Mouse (Mus musculus) C2C12 (cell line): ENCODE results near the gene Gm47289. TPM values are rescaled to one million over a fixed set of nuclear protein-coding genes. Genes with fewer than 3 reads are reported as not detected.

Source experiments
- H3K27me3 ChIP-seq: one replicate; pipeline ENCODE4 v1.6.1; 2011; ENCODE audit not compliant: control insufficient read depth, insufficient read depth, insufficient read length
- H3K36me3 ChIP-seq: one replicate; pipeline ENCODE4 v1.6.1; 2011; ENCODE audit not compliant: control insufficient read depth, insufficient read depth
- H3K4me3 ChIP-seq: one replicate; pipeline ENCODE4 v1.5.1; 2011; ENCODE audit warnings: mild to moderate bottlenecking, control low read depth; ENCODE audit not compliant: poor library complexity, insufficient read depth, severe bottlenecking
- H3K79me2 ChIP-seq: one replicate; pipeline ENCODE4 v1.6.1; 2011; ENCODE audit not compliant: control insufficient read depth, insufficient read depth
- H3K79me3 ChIP-seq: one replicate; pipeline ENCODE4 v1.6.1; 2011; ENCODE audit warnings: low read depth, control low read depth
- H3ac ChIP-seq: one replicate; pipeline ENCODE3; 2011; ENCODE audit warnings: low read depth; ENCODE audit not compliant: control insufficient read depth, insufficient read length
- CEBPB ChIP-seq: IDR thresholded peaks from one replicate; pipeline ENCODE4 v1.6.1; 2011; ENCODE audit warnings: low read depth, mild to moderate bottlenecking, control low read depth, moderate library complexity
- CTCF ChIP-seq: IDR thresholded peaks from one replicate; pipeline ENCODE4 v1.5.1; 2011; ENCODE audit not compliant: control insufficient read depth, insufficient read depth, insufficient read length
- FOSL1 ChIP-seq: IDR thresholded peaks from one replicate; pipeline ENCODE4 v1.8.0; 2011; ENCODE audit warnings: mild to moderate bottlenecking, low read length; ENCODE audit not compliant: poor library complexity, insufficient read depth, severe bottlenecking
- MAX ChIP-seq: IDR thresholded peaks from one replicate; pipeline ENCODE4 v1.6.1; 2011; ENCODE audit warnings: mild to moderate bottlenecking, control low read depth
- MYOD1 ChIP-seq: IDR thresholded peaks from one replicate; pipeline ENCODE4 v1.6.1; 2011; ENCODE audit warnings: low read depth; ENCODE audit not compliant: control insufficient read depth, insufficient read length
- MYOG ChIP-seq: IDR thresholded peaks from one replicate; pipeline ENCODE4 v1.6.1; 2011; ENCODE audit not compliant: control insufficient read depth, insufficient read length; ENCODE audit errors: extremely low read depth
- USF1 ChIP-seq: IDR thresholded peaks from one replicate; pipeline ENCODE4 v1.6.1; 2011; ENCODE audit warnings: low read depth, mild to moderate bottlenecking, control low read depth, moderate library complexity
- polyA plus RNA-seq: library from polyadenylated mRNA; unstranded; fragments of >200 nt; fragmentation: generic; extraction: Trizol; gene quantifications from one replicate; pipeline ENCODE4 v1.2.1, GENCODE M21; 2012; ENCODE audit warnings: missing spikeins

Gm47289 gene
- polyA plus RNA-seq, 1 experiment: not detected

- TF ChIP-seq CTCF: no peak
- H3K79me3 ChIP-seq: no peaks in the 10 kb centered on the region
- H3ac ChIP-seq: no peak overlapping the region
- peaks cover 3% of the 10 kb centered on the region for H3K27me3 ChIP-seq
- H3K4me3 ChIP-seq: no peak overlapping the region
- no peaks in the 10 kb centered on the region for H3K36me3 ChIP-seq
- H3K79me2 ChIP-seq: no peaks in the 10 kb centered on the region
These were observed 40.3 kb downstream of the Gm47289 start for GRCm38 (mm10) chr9:119199151-119199861.

- Histone ChIP-seq H3K36me3 (no peaks in the 10 kb centered on the region), H3K27me3 (peaks cover 3% of the 10 kb centered on the region), H3K4me3 (no peak overlapping the region), H3K79me2 (no peaks in the 10 kb centered on the region), H3ac (no peak overlapping the region), H3K79me3 (no peaks in the 10 kb centered on the region)
- TF ChIP-seq FOSL1 (no peak), MYOD1 (no peak), CEBPB (no peak), MAX (no peak), USF1 (no peak), MYOG (no peak), CTCF (no peak)
These were observed 42.7 kb downstream of the Gm47289 start for GRCm38 (mm10) chr9:119201653-119202052.

- no peak overlapping the region for H3K4me3 ChIP-seq
- H3K79me2 ChIP-seq: no peaks in the 10 kb centered on the region
- H3K79me3 ChIP-seq: no peaks in the 10 kb centered on the region
- no peak overlapping the region for H3ac ChIP-seq
- peaks cover 3% of the 10 kb centered on the region for H3K27me3 ChIP-seq
- no peaks in the 10 kb centered on the region for H3K36me3 ChIP-seq
- no peak for TF ChIP-seq CEBPB
- no peak for TF ChIP-seq MYOD1
- TF ChIP-seq MAX: no peak
- no peak for TF ChIP-seq MYOG
- TF ChIP-seq USF1: no peak
- TF ChIP-seq CTCF: no peak
- no peak for TF ChIP-seq FOSL1
These were observed 44.7 kb downstream of the Gm47289 start for GRCm38 (mm10) chr9:119203617-119204016.

- no peaks in the 10 kb centered on the region for H3K36me3 ChIP-seq
- H3ac ChIP-seq: no peak overlapping the region
- TF ChIP-seq MYOD1 (no peak), MAX (no peak), CEBPB (no peak), USF1 (no peak), CTCF (no peak), FOSL1 (no peak), MYOG (no peak)
- peaks cover 3% of the 10 kb centered on the region for H3K27me3 ChIP-seq
- H3K79me3 ChIP-seq: no peaks in the 10 kb centered on the region
- H3K79me2 ChIP-seq: no peaks in the 10 kb centered on the region
- H3K4me3 ChIP-seq: no peak overlapping the region
These were observed 46.8 kb downstream of the Gm47289 start for GRCm38 (mm10) chr9:119205756-119206155.

- Histone ChIP-seq H3K79me3 (no peaks in the 10 kb centered on the region), H3K27me3 (no peaks in the 10 kb centered on the region), H3K79me2 (no peaks in the 10 kb centered on the region), H3ac (no peak overlapping the region), H3K36me3 (no peaks in the 10 kb centered on the region), H3K4me3 (no peak overlapping the region)
- no peak for TF ChIP-seq CTCF
- no peak for TF ChIP-seq CEBPB
- no peak for TF ChIP-seq MYOD1
- no peak for TF ChIP-seq MYOG
- no peak for TF ChIP-seq FOSL1
- TF ChIP-seq MAX: no peak
- no peak for TF ChIP-seq USF1
These were observed 47.7 kb downstream of the Gm47289 start for GRCm38 (mm10) chr9:119206666-119207065.

- Histone ChIP-seq H3K27me3 (no peaks in the 10 kb centered on the region), H3K79me3 (no peaks in the 10 kb centered on the region), H3ac (no peak overlapping the region), H3K4me3 (no peak overlapping the region), H3K79me2 (no peaks in the 10 kb centered on the region), H3K36me3 (no peaks in the 10 kb centered on the region)
- no peak for TF ChIP-seq MYOD1
- no peak for TF ChIP-seq MYOG
- TF ChIP-seq CTCF: no peak
- TF ChIP-seq USF1: no peak
- no peak for TF ChIP-seq MAX
- TF ChIP-seq CEBPB: no peak
- TF ChIP-seq FOSL1: no peak
These were observed 48.2 kb downstream of the Gm47289 start for GRCm38 (mm10) chr9:119207113-119207512.
